Mouse (Mus musculus) intestine, postnatal 0 days (tissue): ENCODE measurements around the gene Schip1. TPM values are rescaled to one million over a fixed set of nuclear protein-coding genes. Genes with fewer than 3 reads are reported as not detected.

Source experiments
- ATAC-seq: fragments of 200-750 bp; cut with Nextera tagmentation; 2 replicates; pipeline ENCODE4 v1.8.0; 2017; ENCODE audit warnings: mild to moderate bottlenecking, moderate TSS enrichment, moderate library complexity
- H3K27ac ChIP-seq: fragments of 300-500 bp; sonication (generic); 2 replicates; pipeline ENCODE4 v1.5.1; 2014; ENCODE audit warnings: mild to moderate bottlenecking, low read depth, low read length, moderate library complexity
- H3K27me3 ChIP-seq: fragments of 300-500 bp; sonication (generic); replicated peaks from 2 replicates; pipeline ENCODE4 v1.6.1; 2014; ENCODE audit warnings: low read length, mixed read lengths; ENCODE audit not compliant: control insufficient read depth, insufficient read depth
- H3K36me3 ChIP-seq: fragments of 300-500 bp; sonication (generic); 2 replicates; pipeline ENCODE4 v1.6.1; 2014; ENCODE audit warnings: mild to moderate bottlenecking, moderate library complexity; ENCODE audit not compliant: control insufficient read depth, insufficient read depth
- H3K4me1 ChIP-seq: fragments of 300-500 bp; sonication (generic); replicated peaks from 2 replicates; pipeline ENCODE4 v1.6.1; 2014; ENCODE audit warnings: antibody characterized with exemption, low read length, mixed read lengths; ENCODE audit not compliant: control insufficient read depth, insufficient read depth
- H3K4me2 ChIP-seq: fragments of 300-500 bp; sonication (generic); replicated peaks from 2 replicates; pipeline ENCODE4 v1.6.1; 2014; ENCODE audit warnings: low read depth, mild to moderate bottlenecking, moderate library complexity
- H3K4me3 ChIP-seq: fragments of 300-500 bp; sonication (generic); 2 replicates; pipeline ENCODE4 v1.5.1; 2014; ENCODE audit warnings: low read depth, low read length
- H3K9ac ChIP-seq: fragments of 300-500 bp; sonication (generic); 2 replicates; pipeline ENCODE4 v1.6.1; 2014; ENCODE audit warnings: mild to moderate bottlenecking, low read depth, low read length
- H3K9me3 ChIP-seq: fragments of 300-500 bp; sonication (generic); 2 replicates; pipeline ENCODE4 v1.6.1; 2016; ENCODE audit warnings: mixed run types; ENCODE audit not compliant: control insufficient read depth
- CTCF ChIP-seq: sonication (generic); IDR thresholded peaks from 2 replicates; pipeline ENCODE4 v1.5.1; 2016; ENCODE audit warnings: low read depth, mild to moderate bottlenecking, control low read depth, antibody characterized with exemption, moderate library complexity
- WGBS: fragments of 180-500 bp; shearing (Covaris S2); extraction: QIAGEN DNeasy Blood & Tissue Kit; methylation state at CpG from one replicate; pipeline ENCODE4 v1.1.7; 2014; 5-methylcytosine and 5-hydroxymethylcytosine counted together
- polyA plus RNA-seq: library from polyadenylated mRNA; unstranded; fragments of >200 nt; fragmentation: Nextera tagmentation; extraction: Ambion mirVana; gene quantifications from 2 replicates; pipeline ENCODE4 v1.2.1, GENCODE M21; 2015

The Schip1 gene
- polyA plus RNA-seq, 1 experiment from 2014 or later, result 24.2 TPM

DNA sequence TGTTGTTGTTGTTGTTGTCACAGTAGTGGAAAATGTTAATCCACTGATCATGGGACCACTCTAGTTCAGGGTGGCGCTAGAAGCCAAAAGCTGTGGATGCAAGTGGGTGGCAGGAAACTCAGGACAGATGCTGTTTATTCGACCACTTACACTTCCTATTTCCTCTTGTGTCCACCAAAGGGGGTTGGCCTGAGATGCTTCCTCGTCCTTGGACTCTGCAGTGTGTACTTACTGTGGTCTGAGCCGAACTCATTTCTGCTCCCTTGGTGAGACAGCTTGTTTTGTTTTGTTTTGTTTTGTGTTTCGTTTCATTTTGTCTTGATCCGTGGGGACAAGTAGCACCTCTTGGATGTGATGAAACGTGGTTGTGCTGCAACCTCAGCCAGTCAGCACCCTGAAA is 578.3 kb downstream of the Schip1 start:
- Histone ChIP-seq H3K4me1 (no peaks in the 10 kb centered on the region), H3K4me3 (no peak overlapping the region), H3K4me2 (no peak overlapping the region), H3K27ac (no peak overlapping the region), H3K9ac (no peak overlapping the region), H3K27me3 (no peaks in the 10 kb centered on the region), H3K36me3 (no peaks in the 10 kb centered on the region), H3K9me3 (no peaks in the 10 kb centered on the region)
- no peak for TF ChIP-seq CTCF
- ATAC-seq, result no peak
- WGBS, result 77% methylated on average over 7 of the region's 7 CpGs

DNA sequence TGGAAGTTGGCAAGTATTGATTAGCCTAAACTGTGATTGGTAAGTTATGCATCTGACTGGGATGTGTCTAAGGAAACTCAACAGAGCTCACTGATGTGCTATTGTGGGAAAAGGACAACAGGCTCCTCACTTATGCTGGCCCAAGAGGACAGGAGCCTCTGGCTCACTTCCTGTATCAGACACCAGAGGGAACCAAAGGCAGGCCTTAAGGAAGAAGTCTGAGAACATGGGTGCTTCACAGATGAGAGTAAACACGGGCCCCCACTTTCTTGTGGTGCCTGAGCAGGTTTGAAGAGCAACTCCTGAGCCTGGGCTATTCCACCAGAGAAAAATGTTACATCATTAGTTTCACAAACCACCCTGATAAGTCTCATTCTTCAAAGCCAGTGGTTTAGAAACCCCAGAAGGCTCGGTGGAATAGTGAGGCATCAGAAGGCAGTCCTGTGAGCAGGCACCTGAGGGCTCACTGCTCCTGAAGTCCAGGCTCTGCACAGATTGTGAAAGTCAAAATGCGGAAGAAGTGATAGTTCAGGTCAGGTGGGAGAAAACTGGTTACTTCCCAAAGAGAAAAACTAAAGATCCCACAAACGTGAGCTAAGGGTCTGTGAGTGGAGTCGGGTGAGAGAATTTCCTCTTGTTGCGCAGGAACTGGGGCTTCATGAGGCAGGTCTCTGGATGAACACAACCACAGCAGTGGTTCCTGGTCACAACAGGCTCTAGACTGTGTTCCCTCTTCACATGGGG is 582.0 kb downstream of the Schip1 start:
- no peak overlapping the region for H3K4me3 ChIP-seq
- no peak overlapping the region for H3K9ac ChIP-seq
- peak; percentile 50 for TF ChIP-seq CTCF
- H3K27ac ChIP-seq, result no peak overlapping the region
- no peaks in the 10 kb centered on the region for H3K9me3 ChIP-seq
- ATAC-seq, result no peak
- no peaks in the 10 kb centered on the region for H3K36me3 ChIP-seq
- no peak overlapping the region for H3K4me2 ChIP-seq
- WGBS, result 80% methylated on average over 6 of the region's 6 CpGs
- H3K27me3 ChIP-seq, result no peaks in the 10 kb centered on the region
- no peaks in the 10 kb centered on the region for H3K4me1 ChIP-seq

- no peaks in the 10 kb centered on the region for H3K27me3 ChIP-seq
- TF ChIP-seq CTCF, result no peak
- no peak overlapping the region for H3K9ac ChIP-seq
- no peaks in the 10 kb centered on the region for H3K9me3 ChIP-seq
- H3K4me3 ChIP-seq, result no peak overlapping the region
- H3K4me2 ChIP-seq, result no peak overlapping the region
- ATAC-seq, result no peak
- H3K4me1 ChIP-seq, result no peaks in the 10 kb centered on the region
- no peak overlapping the region for H3K27ac ChIP-seq
- H3K36me3 ChIP-seq, result no peaks in the 10 kb centered on the region
- WGBS, result 69% methylated on average over 3 of the region's 3 CpGs
These were observed 582.7 kb downstream of the Schip1 start for GRCm38 (mm10) chr3:68647282-68647681.

GRCm38 (mm10) chr3:68650251-68650650 is 585.6 kb downstream of the Schip1 start:
- no peaks in the 10 kb centered on the region for H3K27me3 ChIP-seq
- H3K9ac ChIP-seq, result no peak overlapping the region
- H3K36me3 ChIP-seq, result no peaks in the 10 kb centered on the region
- no peak for ATAC-seq
- 94% methylated on average over 3 of the region's 3 CpGs for WGBS
- no peak overlapping the region for H3K4me2 ChIP-seq
- no peak overlapping the region for H3K4me3 ChIP-seq
- H3K9me3 ChIP-seq, result no peaks in the 10 kb centered on the region
- H3K4me1 ChIP-seq, result no peaks in the 10 kb centered on the region
- TF ChIP-seq CTCF, result no peak
- no peak overlapping the region for H3K27ac ChIP-seq

GRCm38 (mm10) chr3:68656607-68657352 is 592.2 kb downstream of the Schip1 start:
- no peak for ATAC-seq
- no peaks in the 10 kb centered on the region for H3K27me3 ChIP-seq
- H3K9ac ChIP-seq, result no peak overlapping the region
- no peak for TF ChIP-seq CTCF
- no peaks in the 10 kb centered on the region for H3K4me1 ChIP-seq
- no peak overlapping the region for H3K27ac ChIP-seq
- H3K36me3 ChIP-seq, result no peaks in the 10 kb centered on the region
- no peak overlapping the region for H3K4me3 ChIP-seq
- 75% methylated on average over 4 of the region's 4 CpGs for WGBS
- no peak overlapping the region for H3K4me2 ChIP-seq
- no peaks in the 10 kb centered on the region for H3K9me3 ChIP-seq

GRCm38 (mm10) chr3:68657589-68658245 is 593.1 kb downstream of the Schip1 start:
- Histone ChIP-seq H3K4me1 (no peaks in the 10 kb centered on the region), H3K4me3 (no peak overlapping the region), H3K9ac (no peak overlapping the region), H3K9me3 (no peaks in the 10 kb centered on the region), H3K4me2 (no peak overlapping the region), H3K36me3 (no peaks in the 10 kb centered on the region), H3K27me3 (no peaks in the 10 kb centered on the region), H3K27ac (no peak overlapping the region)
- no peak for TF ChIP-seq CTCF
- ATAC-seq, result no peak
- WGBS, result 32% methylated on average over 9 of the region's 9 CpGs
